In the genomic region with DNA sequence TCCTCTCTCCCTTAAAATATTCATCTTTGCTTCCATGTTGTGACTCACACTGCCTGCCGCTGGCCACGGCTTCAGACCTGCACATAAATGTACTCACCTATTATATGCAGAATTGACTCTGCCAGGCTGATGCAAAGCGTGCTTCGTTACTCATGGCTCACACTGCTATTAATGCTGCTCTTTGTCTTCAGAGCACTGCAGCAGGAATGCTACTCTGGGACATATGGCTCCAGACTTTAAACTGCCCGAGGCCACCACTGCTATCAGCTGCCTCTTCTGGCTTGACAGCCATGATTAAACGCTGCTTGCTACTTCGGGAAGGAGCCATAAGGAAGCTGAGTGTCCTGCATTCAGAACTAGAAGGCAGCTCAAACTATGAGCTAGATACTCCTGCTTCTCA, we compare ENCODE assay signal across 23 mouse cellular contexts. TPM values are rescaled to one million over a fixed set of nuclear protein-coding genes. Genes with fewer than 3 reads are reported as not detected.
DNase-seq lines count a peak whose midpoint lies in the region; ATAC-seq and TF ChIP-seq lines count a peak whose summit lies in the region.
"Had no signal": no experiment of that assay in that cellular context is flagged by ENCODE, and none has a peak within 500 bp of the region (broad histone marks: within the 10 kb centered on the region; RNA-seq: fewer than 3 reads in every experiment).

No protein-coding gene starts in this region.

- 0 out of 2 replicates have a peak, but pooled peaks have one; percentile 40 for ATAC-seq in forebrain, embryonic 16.5 days
- no peak for ATAC-seq in forebrain, embryonic 12.5 days (ENCODE audit: low FRiP score)
- ATAC-seq in hindbrain, embryonic 16.5 days, result peak; percentile 81
- ATAC-seq: liver, postnatal 0 days had no signal

- no peak overlapping the region for H3K4me2 ChIP-seq in forebrain, embryonic 16.5 days (ENCODE audit: low read length)
- no peak overlapping the region for H3K4me2 ChIP-seq in forebrain, embryonic 12.5 days
- no peak overlapping the region for H3K4me2 ChIP-seq in hindbrain, embryonic 16.5 days (ENCODE audit: low read length)
- H3K4me2 ChIP-seq: limb, embryonic 13.5 days had no signal

- H3K4me3 ChIP-seq in forebrain, embryonic 16.5 days (replicated peaks; ENCODE audit: low read length), result no peak overlapping the region
- H3K4me3 ChIP-seq in forebrain, embryonic 12.5 days (replicated peaks), result no peak overlapping the region
- peak overlapping the region; percentile 17; the same call in 1 of the 2 replicates for H3K4me3 ChIP-seq in testis, adult 2 months (ENCODE audit: control insufficient read depth, low read depth, low read length)
- H3K4me3 ChIP-seq in hindbrain, embryonic 16.5 days (ENCODE audit: low read length), result no peak overlapping the region
- H3K4me3 ChIP-seq: limb, embryonic 13.5 days had no signal

- no peak for DNase-seq in testis, postnatal 14 days (ENCODE audit: low spot score)
- DNase-seq in heart, adult 11 months, result no peak
- no peak for DNase-seq in gastrocnemius, postnatal 4 days (ENCODE audit: low spot score in 2 of 2)
- DNase-seq: adrenal gland, adult 2 months; cerebellum, adult 8-10 months; heart, adult 18-20 months; liver, postnatal 0 days; lung, postnatal 36 days; right cerebral cortex, postnatal 25 days; thymus, postnatal 4 days had no signal

- H3K27ac ChIP-seq in forebrain, embryonic 16.5 days (ENCODE audit: low read length), result no peak overlapping the region
- H3K27ac ChIP-seq in forebrain, embryonic 12.5 days, result no peak overlapping the region
- H3K27ac ChIP-seq in testis, adult 2 months (ENCODE audit: control insufficient read depth, insufficient read depth, low read depth, low read length), result no peak overlapping the region
- no peak overlapping the region for H3K27ac ChIP-seq in hindbrain, embryonic 16.5 days (ENCODE audit: low read depth, low read length)
- H3K27ac ChIP-seq: limb, embryonic 13.5 days had no signal

- no peak for TF ChIP-seq CTCF in testis, adult 2 months (IDR thresholded peaks at IDR 0.05; ENCODE audit: control insufficient read depth, insufficient read depth, insufficient replicate concordance, low read depth, low read length)

- no peaks in the 10 kb centered on the region for H3K9me3 ChIP-seq in forebrain, embryonic 16.5 days (ENCODE audit: control insufficient read depth, low read length)
- no peaks in the 10 kb centered on the region for H3K9me3 ChIP-seq in forebrain, embryonic 12.5 days
- H3K9me3 ChIP-seq in hindbrain, embryonic 16.5 days (ENCODE audit: control insufficient read depth, low read length), result peaks cover 2% of the 10 kb centered on the region; the same call in 1 of the 2 replicates
- H3K9me3 ChIP-seq: limb, embryonic 13.5 days had no signal

- WGBS in forebrain, embryonic 16.5 days, result 52% methylated on average over 7 of the region's 7 CpGs
- 64% methylated on average over 7 of the region's 7 CpGs for WGBS in forebrain, embryonic 12.5 days
- WGBS in hindbrain, embryonic 16.5 days, result 43% methylated on average over 7 of the region's 7 CpGs

- H3K27me3 ChIP-seq in forebrain, embryonic 16.5 days (replicated peaks; ENCODE audit: control insufficient read depth, insufficient read depth, low read length), result no peaks in the 10 kb centered on the region
- H3K27me3 ChIP-seq in forebrain, embryonic 12.5 days, result no peaks in the 10 kb centered on the region
- no peaks in the 10 kb centered on the region for H3K27me3 ChIP-seq in testis, adult 2 months (ENCODE audit: control insufficient read depth, insufficient read depth, low read length)
- no peaks in the 10 kb centered on the region for H3K27me3 ChIP-seq in hindbrain, embryonic 16.5 days (replicated peaks; ENCODE audit: control insufficient read depth, insufficient read depth, low read length)
- H3K27me3 ChIP-seq: limb, embryonic 13.5 days had no signal

- H3K4me1 ChIP-seq in forebrain, embryonic 16.5 days (replicated peaks; ENCODE audit: control insufficient read depth, insufficient read depth, low read length), result no peaks in the 10 kb centered on the region
- H3K4me1 ChIP-seq in forebrain, embryonic 12.5 days, result no peaks in the 10 kb centered on the region
- no peaks in the 10 kb centered on the region; the same call in 1 of the 2 replicates for H3K4me1 ChIP-seq in testis, adult 2 months (ENCODE audit: control insufficient read depth, insufficient read depth, low read length)
- no peaks in the 10 kb centered on the region for H3K4me1 ChIP-seq in hindbrain, embryonic 16.5 days (ENCODE audit: control insufficient read depth, insufficient read depth, low read depth, low read length)
- H3K4me1 ChIP-seq: limb, embryonic 13.5 days had no signal

- no peak for TF ChIP-seq POLR2A in testis, adult 2 months (IDR thresholded peaks at IDR 0.05; ENCODE audit: control insufficient read depth, low read depth, low read length)

- H3K36me3 ChIP-seq in forebrain, embryonic 16.5 days (ENCODE audit: control insufficient read depth, insufficient read depth), result no peaks in the 10 kb centered on the region
- H3K36me3 ChIP-seq in forebrain, embryonic 12.5 days (replicated peaks), result no peaks in the 10 kb centered on the region
- no peaks in the 10 kb centered on the region for H3K36me3 ChIP-seq in testis, adult 2 months (ENCODE audit: control insufficient read depth, insufficient read depth, low read length)
- H3K36me3 ChIP-seq in hindbrain, embryonic 16.5 days (ENCODE audit: control insufficient read depth, insufficient read depth, low read length), result no peaks in the 10 kb centered on the region
- H3K36me3 ChIP-seq: limb, embryonic 13.5 days had no signal

- no peak overlapping the region for H3K9ac ChIP-seq in forebrain, embryonic 16.5 days (replicated peaks; ENCODE audit: low read depth, low read length)
- no peak overlapping the region for H3K9ac ChIP-seq in forebrain, embryonic 12.5 days
- H3K9ac ChIP-seq in hindbrain, embryonic 16.5 days (ENCODE audit: low read depth, low read length), result no peak overlapping the region
- H3K9ac ChIP-seq: limb, embryonic 13.5 days; liver, postnatal 0 days had no signal

RNA-seq across cellular contexts. Expression of a gene that starts 45.9 kb away (rescaled TPM):
- polyA plus RNA-seq in forebrain, embryonic 16.5 days (2015; fragmentation: Nextera tagmentation; extraction: Ambion mirVana), result not detected in 2 replicates
- 0.45 TPM in 1 of 2 replicates, not detected in the other for polyA plus RNA-seq in forebrain, embryonic 12.5 days (2016; fragmentation: Nextera tagmentation; extraction: Ambion mirVana)
- polyA plus RNA-seq in testis, adult 2 months (2012; rRNA removed), result 57.2 and 69.9 TPM in 2 replicates
- 0.28 and 0.47 TPM in 2 replicates for polyA plus RNA-seq in hindbrain, embryonic 16.5 days (2015; fragmentation: Nextera tagmentation; extraction: Ambion mirVana)
- total RNA-seq in gastrocnemius, postnatal 4 days (2021), result not detected
- total RNA-seq: gastrocnemius, adult 18-20 months; heart, adult 18-20 months; layer of hippocampus, adult 18-20 months; left cerebral cortex, adult 18-20 months; monocyte, adult 5-6 weeks had no signal
- polyA plus RNA-seq: cortical plate, adult 2 months; heart, postnatal 0 days; intestine, embryonic 14.5 days; liver, postnatal 0 days had no signal

RNA-seq across cellular contexts. Expression of a gene that starts 54.1 kb away (rescaled TPM):
- polyA plus RNA-seq in forebrain, embryonic 16.5 days (2015; fragmentation: Nextera tagmentation; extraction: Ambion mirVana), result not detected in 2 replicates
- polyA plus RNA-seq in forebrain, embryonic 12.5 days (2016; fragmentation: Nextera tagmentation; extraction: Ambion mirVana), result 0.50 TPM in 1 of 2 replicates, not detected in the other
- 0.75 TPM in 1 of 2 replicates, not detected in the other for polyA plus RNA-seq in testis, adult 2 months (2012; rRNA removed)
- 0.35 and 1.1 TPM in 2 replicates for polyA plus RNA-seq in hindbrain, embryonic 16.5 days (2015; fragmentation: Nextera tagmentation; extraction: Ambion mirVana)
- not detected for total RNA-seq in gastrocnemius, postnatal 4 days (2021)
- total RNA-seq: adrenal gland, adult 2 months; ES-E14; gastrocnemius, adult 18-20 months; heart, adult 18-20 months; layer of hippocampus, adult 18-20 months; left cerebral cortex, adult 18-20 months; monocyte, adult 5-6 weeks had no signal
- polyA plus RNA-seq: adrenal gland, adult 2 months; cortical plate, adult 2 months; heart, postnatal 0 days; intestine, embryonic 14.5 days; limb, embryonic 13.5 days; liver, postnatal 0 days had no signal

RNA-seq across cellular contexts. Expression of a gene that starts 54.6 kb away (rescaled TPM):
- 0.42 and 2.2 TPM in 2 replicates for polyA plus RNA-seq in forebrain, embryonic 16.5 days (2015; fragmentation: Nextera tagmentation; extraction: Ambion mirVana)
- 3.2 and 10.9 TPM in 2 replicates for polyA plus RNA-seq in forebrain, embryonic 12.5 days (2016; fragmentation: Nextera tagmentation; extraction: Ambion mirVana)
- polyA plus RNA-seq in testis, adult 2 months (2012; rRNA removed), result 1.0 and 2.0 TPM in 2 replicates
- 27.2 and 33.8 TPM in 2 replicates for polyA plus RNA-seq in hindbrain, embryonic 16.5 days (2015; fragmentation: Nextera tagmentation; extraction: Ambion mirVana)
- 1 to 10 TPM in 1 of 2 experiments, under 1 TPM in 1; 0.65 to 1.9 TPM for total RNA-seq in gastrocnemius, postnatal 4 days (2021)
- total RNA-seq: layer of hippocampus, adult 18-20 months; left cerebral cortex, adult 18-20 months had no signal

Comparison
In these comparisons a context has a peak if more than half of its experiments do, and no peak if none do; other contexts are left out.
1. RNA of a gene that starts 45.9 kb away (polyA plus RNA-seq): 57.2 to 69.9 TPM in testis, adult 2 months; 0.45 TPM in forebrain, embryonic 12.5 days, 0.28 to 0.47 TPM in hindbrain, embryonic 16.5 days and not detected in forebrain, embryonic 16.5 days; every median in the first group is over 10 times any median in the second.